Mouse (Mus musculus) ES-CJ7 (cell line): ENCODE measurements around the gene Gm5640.
"Not testable (repeated sequence)": the region's sequence is repeated elsewhere in the genome, so short reads cannot be mapped to it uniquely, and the experiment has no call there.

ENCODE experiments used
- DNase-seq: peaks from one replicate; pipeline ENCODE4 v3.0.0; 2011; ENCODE audit warnings: low read depth, low spot score

The Gm5640 gene

DNA sequence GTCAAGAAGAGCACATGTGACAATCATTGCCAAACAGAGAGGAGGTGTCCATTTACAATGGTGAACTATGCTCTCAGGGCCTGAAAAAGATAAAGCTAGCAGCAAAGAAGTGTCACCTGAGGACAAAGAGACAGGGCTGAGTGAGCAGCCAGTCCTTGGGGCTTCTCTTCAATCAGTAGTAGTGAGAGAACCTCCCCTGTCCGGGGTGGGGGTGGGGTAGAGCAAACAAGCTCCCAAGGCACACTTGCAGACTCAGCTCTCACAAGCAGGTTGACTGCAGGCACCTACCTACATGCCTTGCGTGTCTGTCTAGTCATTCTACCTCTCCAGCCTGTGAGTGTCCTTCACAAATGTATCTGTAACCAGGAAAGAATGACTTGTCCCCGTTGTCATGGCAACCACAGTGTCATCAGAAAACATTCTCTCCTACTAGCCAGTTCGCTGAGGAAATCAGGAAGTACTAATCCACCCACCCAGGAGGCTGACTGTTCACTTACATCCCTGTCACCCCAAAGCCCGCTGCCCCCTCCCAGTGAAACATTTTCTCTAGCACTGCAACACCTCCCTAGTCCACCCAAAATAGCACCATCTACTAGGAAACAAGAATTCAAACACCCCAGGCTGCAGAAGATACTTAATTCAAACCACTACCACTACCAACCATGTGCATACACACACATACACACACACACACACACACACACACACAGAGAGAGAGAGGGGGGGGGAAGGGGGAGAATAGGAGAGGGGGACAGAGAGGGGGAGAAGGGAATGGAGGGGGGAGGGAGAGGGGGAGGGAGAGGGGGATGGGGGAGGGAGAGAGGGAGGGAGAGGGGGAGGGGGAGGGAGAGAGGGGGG lies at the start of gene Gm5640:
Gm5640 (minus strand) TSS at position 170 of the 858 bp plus-strand sequence.
- DNase-seq: not testable (repeated sequence)

DNA sequence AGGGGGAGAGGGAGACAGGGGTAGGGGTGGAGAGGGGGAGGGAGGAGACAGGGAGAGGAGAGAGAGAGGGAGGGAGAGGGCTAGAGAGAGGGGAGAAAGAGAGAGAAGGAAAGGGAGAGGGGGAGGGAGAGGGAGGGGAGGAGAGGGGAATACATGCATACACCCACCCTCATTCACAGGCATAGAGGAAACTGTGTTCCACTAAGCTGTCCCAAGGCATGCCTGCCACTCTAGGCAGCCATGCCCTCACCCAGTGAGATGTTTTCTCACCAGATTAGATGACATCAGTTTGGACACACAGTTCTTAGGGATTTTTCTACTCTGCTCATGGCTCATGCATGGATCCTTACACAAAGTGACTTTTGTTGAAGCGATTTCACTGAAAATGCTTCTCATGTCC lies 958 bp upstream of the Gm5640 start:
- DNase-seq: not testable (repeated sequence)

DNA sequence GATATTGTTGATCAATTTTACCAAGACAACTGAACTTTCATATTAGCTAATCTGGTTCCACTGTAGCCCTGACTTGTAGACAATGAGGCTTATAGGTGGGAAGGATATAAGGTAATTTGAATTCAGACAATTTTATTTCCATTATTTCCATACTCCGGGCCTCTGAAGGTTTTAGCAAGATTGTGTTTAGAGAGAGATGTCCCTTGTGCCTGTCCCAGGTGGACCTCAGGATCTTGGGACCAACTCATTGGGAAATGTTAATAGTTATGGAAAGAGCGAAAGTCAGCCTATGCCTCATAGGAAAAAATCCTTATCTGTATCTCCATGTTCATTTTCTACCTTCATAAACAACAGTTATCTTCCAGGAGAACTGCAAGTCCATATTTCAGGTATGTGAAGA lies 53.1 kb downstream of the Gm5640 start, which contains the start of gene Olfr1325:
Olfr1325 (plus strand) TSS at position 301 of the 400 bp plus-strand sequence.
- no peak for DNase-seq
